Mouse (Mus musculus) embryonic facial prominence, embryonic 14.5 days (tissue): Measurements from ENCODE around the gene Tle4. TPM values are rescaled to one million over a fixed set of nuclear protein-coding genes. Genes with fewer than 3 reads are reported as not detected.

Source experiments
- ATAC-seq: fragments of 200-750 bp; cut with Nextera tagmentation; 2 replicates; pipeline ENCODE4 v1.8.0; 2017; ENCODE audit warnings: low read depth, moderate number of reproducible peaks, moderate TSS enrichment
- DNase-seq: peaks from one replicate; pipeline ENCODE4 v3.0.0-alpha.2; 2015; ENCODE audit warnings: low spot score
- H3K27ac ChIP-seq: fragments of 300-500 bp; sonication (generic); replicated peaks from 2 replicates; pipeline ENCODE4 v1.5.1; 2014; ENCODE audit warnings: low read depth, mild to moderate bottlenecking, low read length, moderate library complexity
- H3K27me3 ChIP-seq: fragments of 300-500 bp; sonication (generic); replicated peaks from 2 replicates; pipeline ENCODE4 v1.6.1; 2014; ENCODE audit warnings: low read length; ENCODE audit not compliant: control insufficient read depth, insufficient read depth
- H3K36me3 ChIP-seq: fragments of 300-500 bp; sonication (generic); 2 replicates; pipeline ENCODE4 v1.6.1; 2014; ENCODE audit warnings: low read length, mixed read lengths; ENCODE audit not compliant: control insufficient read depth, insufficient read depth
- H3K4me1 ChIP-seq: fragments of 300-500 bp; sonication (generic); 2 replicates; pipeline ENCODE4 v1.6.1; 2014; ENCODE audit warnings: antibody characterized with exemption, low read length; ENCODE audit not compliant: control insufficient read depth, insufficient read depth
- H3K4me2 ChIP-seq: fragments of 300-500 bp; sonication (generic); 2 replicates; pipeline ENCODE4 v1.6.1; 2014; ENCODE audit warnings: low read depth, mild to moderate bottlenecking, low read length, moderate library complexity, mixed read lengths
- H3K4me3 ChIP-seq: fragments of 300-500 bp; sonication (generic); 2 replicates; pipeline ENCODE4 v1.5.1; 2014; ENCODE audit warnings: low read depth, mild to moderate bottlenecking, low read length
- H3K9ac ChIP-seq: fragments of 300-500 bp; sonication (generic); 2 replicates; pipeline ENCODE4 v1.6.1; 2014; ENCODE audit warnings: low read depth, mild to moderate bottlenecking, low read length, moderate library complexity, mixed read lengths
- H3K9me3 ChIP-seq: fragments of 300-500 bp; sonication (generic); 2 replicates; pipeline ENCODE4 v1.6.1; 2016; ENCODE audit warnings: low read length; ENCODE audit not compliant: control insufficient read depth
- WGBS: fragments of 180-500 bp; shearing (Covaris S2); extraction: QIAGEN DNeasy Blood & Tissue Kit; methylation state at CpG from one replicate; pipeline ENCODE4 v1.1.7; 2014; 5-methylcytosine and 5-hydroxymethylcytosine counted together
- polyA plus RNA-seq: library from polyadenylated mRNA; unstranded; fragments of >200 nt; fragmentation: Nextera tagmentation; extraction: Ambion mirVana; gene quantifications from 2 replicates; pipeline ENCODE4 v1.2.1, GENCODE M21; 2014

The Tle4 gene
- polyA plus RNA-seq, 1 experiment from 2014 or later, result 14.3 TPM

- no peaks in the 10 kb centered on the region for H3K9me3 ChIP-seq
- DNase-seq (no peak), ATAC-seq (no peak)
- H3K4me1 ChIP-seq, result no peaks in the 10 kb centered on the region
- H3K4me2 ChIP-seq, result no peak overlapping the region
- H3K4me3 ChIP-seq, result no peak overlapping the region
- no peak overlapping the region for H3K9ac ChIP-seq
- 96% methylated on average over 6 of the region's 6 CpGs for WGBS
- no peak overlapping the region for H3K27ac ChIP-seq
- H3K36me3 ChIP-seq, result 0 out of 2 replicates have a peak, but pooled peaks cover 6% of the 10 kb centered on the region
- no peaks in the 10 kb centered on the region for H3K27me3 ChIP-seq
Measured at GRCm38 (mm10) chr19:14532861-14533260, 65.0 kb downstream of the Tle4 start.

- no peak for DNase-seq
- WGBS, result 64% methylated on average over 2 of the region's 2 CpGs
- no peak for ATAC-seq
- no peak overlapping the region for H3K27ac ChIP-seq
- H3K9ac ChIP-seq, result no peak overlapping the region
- H3K4me2 ChIP-seq, result no peak overlapping the region
- H3K27me3 ChIP-seq, result no peaks in the 10 kb centered on the region
- no peak overlapping the region for H3K4me3 ChIP-seq
- no peaks in the 10 kb centered on the region for H3K4me1 ChIP-seq
- no peaks in the 10 kb centered on the region for H3K36me3 ChIP-seq
- H3K9me3 ChIP-seq, result no peaks in the 10 kb centered on the region
Measured at GRCm38 (mm10) chr19:14520098-14520802, 77.6 kb downstream of the Tle4 start.

DNA sequence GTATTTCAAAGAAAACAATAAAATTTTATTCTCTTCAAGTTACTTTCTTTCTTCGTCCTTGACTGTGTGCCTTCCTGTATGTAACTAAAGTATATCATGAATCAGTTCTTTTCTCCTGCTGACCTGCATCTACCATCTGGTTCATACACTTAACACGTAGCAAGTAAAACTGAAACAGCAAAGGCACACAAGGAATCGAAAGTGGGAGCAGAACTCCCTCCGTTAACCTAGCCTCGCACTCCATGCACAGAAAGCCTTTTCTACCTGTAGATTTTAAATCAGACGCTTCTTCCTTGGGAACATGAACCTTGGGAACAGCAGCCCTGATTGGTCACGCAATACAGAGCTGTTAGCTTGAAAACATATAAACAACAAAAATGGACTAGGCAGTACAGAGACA, 78.7 kb downstream of the Tle4 start:
- Histone ChIP-seq H3K4me1 (no peaks in the 10 kb centered on the region), H3K9me3 (no peaks in the 10 kb centered on the region), H3K4me3 (no peak overlapping the region), H3K36me3 (0 out of 2 replicates have a peak, but pooled peaks cover 3% of the 10 kb centered on the region), H3K27ac (no peak overlapping the region), H3K27me3 (no peaks in the 10 kb centered on the region), H3K4me2 (no peak overlapping the region), H3K9ac (no peak overlapping the region)
- ATAC-seq, result no peak
- no peak for DNase-seq
- WGBS, result 92% methylated on average over 7 of the region's 7 CpGs

DNA sequence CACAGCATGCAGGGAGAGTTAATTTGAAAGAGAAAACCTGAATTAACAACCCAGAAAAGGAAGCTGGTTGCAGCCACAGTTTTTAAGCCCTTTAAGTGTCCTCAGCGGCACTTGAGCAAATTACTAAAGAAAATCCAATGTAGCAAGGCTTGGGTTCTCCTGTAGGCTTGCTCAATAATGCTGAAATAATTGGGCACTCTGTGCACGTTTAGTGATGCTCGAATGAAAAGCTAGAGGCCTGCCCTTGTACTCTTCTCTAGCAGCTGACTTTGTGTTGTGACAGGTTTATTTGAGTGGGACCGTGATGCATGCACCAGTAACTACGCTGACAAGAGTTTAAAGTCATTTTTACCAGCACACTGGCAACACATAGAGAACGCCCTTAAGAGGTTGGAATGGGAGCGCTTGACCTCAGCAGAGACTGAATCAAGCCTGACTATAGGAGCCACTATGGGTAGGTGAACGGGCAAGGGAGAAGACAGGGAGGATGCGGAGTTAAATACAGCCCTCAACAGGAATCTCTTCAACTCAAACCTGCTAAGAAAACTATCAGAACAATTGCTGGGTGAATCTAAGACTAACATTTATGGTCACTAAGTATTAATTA, 79.3 kb downstream of the Tle4 start:
- DNase-seq (no peak), ATAC-seq (no peak)
- H3K27me3 ChIP-seq, result no peaks in the 10 kb centered on the region
- H3K4me1 ChIP-seq, result no peaks in the 10 kb centered on the region
- H3K36me3 ChIP-seq, result 0 out of 2 replicates have a peak, but pooled peaks cover 3% of the 10 kb centered on the region
- H3K9me3 ChIP-seq, result no peaks in the 10 kb centered on the region
- no peak overlapping the region for H3K9ac ChIP-seq
- no peak overlapping the region for H3K4me3 ChIP-seq
- no peak overlapping the region for H3K27ac ChIP-seq
- no peak overlapping the region for H3K4me2 ChIP-seq
- WGBS, result 73% methylated on average over 9 of the region's 9 CpGs

GRCm38 (mm10) chr19:14516420-14516819, 81.4 kb downstream of the Tle4 start:
- Histone ChIP-seq H3K4me1 (no peaks in the 10 kb centered on the region), H3K9ac (no peak overlapping the region), H3K9me3 (no peaks in the 10 kb centered on the region), H3K4me2 (no peak overlapping the region), H3K27me3 (no peaks in the 10 kb centered on the region), H3K27ac (no peak overlapping the region), H3K4me3 (no peak overlapping the region), H3K36me3 (0 out of 2 replicates have a peak, but pooled peaks cover 3% of the 10 kb centered on the region)
- DNase-seq, result no peak
- ATAC-seq, result no peak
- WGBS, result 87% methylated on average over 1 of the region's 1 CpGs

- Histone ChIP-seq H3K4me1 (peaks cover 5% of the 10 kb centered on the region; the same call in 1 of the 2 replicates), H3K27me3 (no peaks in the 10 kb centered on the region), H3K4me2 (no peak overlapping the region), H3K36me3 (no peaks in the 10 kb centered on the region), H3K9ac (no peak overlapping the region), H3K9me3 (no peaks in the 10 kb centered on the region), H3K4me3 (no peak overlapping the region), H3K27ac (no peak overlapping the region)
- no peak for DNase-seq
- WGBS, result 49% methylated on average over 4 of the region's 4 CpGs
- ATAC-seq, result peak; percentile 64; the same call in 1 of the 2 replicates
Measured at GRCm38 (mm10) chr19:14508819-14509218, 89.0 kb downstream of the Tle4 start.

- no peak overlapping the region for H3K4me2 ChIP-seq
- no peak overlapping the region for H3K9ac ChIP-seq
- no peak for ATAC-seq
- H3K4me3 ChIP-seq, result no peak overlapping the region
- peaks cover 5% of the 10 kb centered on the region; the same call in 1 of the 2 replicates for H3K4me1 ChIP-seq
- no peak for DNase-seq
- H3K36me3 ChIP-seq, result no peaks in the 10 kb centered on the region
- H3K9me3 ChIP-seq, result no peaks in the 10 kb centered on the region
- WGBS, result 66% methylated on average over 2 of the region's 2 CpGs
- no peak overlapping the region for H3K27ac ChIP-seq
- no peaks in the 10 kb centered on the region for H3K27me3 ChIP-seq
Measured at GRCm38 (mm10) chr19:14507911-14508310, 89.9 kb downstream of the Tle4 start.

GRCm38 (mm10) chr19:14506875-14507670, 90.8 kb downstream of the Tle4 start:
- ATAC-seq, result no peak
- no peak overlapping the region for H3K4me3 ChIP-seq
- H3K27me3 ChIP-seq, result no peaks in the 10 kb centered on the region
- 54% methylated on average over 3 of the region's 3 CpGs for WGBS
- no peak overlapping the region for H3K9ac ChIP-seq
- peaks cover 11% of the 10 kb centered on the region; the same call in 1 of the 2 replicates for H3K4me1 ChIP-seq
- DNase-seq, result no peak
- H3K27ac ChIP-seq, result no peak overlapping the region
- no peaks in the 10 kb centered on the region for H3K36me3 ChIP-seq
- no peak overlapping the region for H3K4me2 ChIP-seq
- H3K9me3 ChIP-seq, result no peaks in the 10 kb centered on the region
